Mouse (Mus musculus) adrenal gland, postnatal 14 days (tissue): ENCODE measurements around the gene Rab3c. TPM values are rescaled to one million over a fixed set of nuclear protein-coding genes. Genes with fewer than 3 reads are reported as not detected.

Source experiments
- DNase-seq: peaks from one replicate; pipeline ENCODE4 v3.0.0; 2021; ENCODE audit warnings: mixed read lengths
- total RNA-seq: library from RNA; stranded (reverse); gene quantifications from 2 replicates; pipeline ENCODE4 v1.2.3, GENCODE M21; 2021

Rab3c gene
- total RNA-seq, 1 experiment from 2014 or later, result 29.3 TPM

- no peak for DNase-seq
Observed at GRCm38 (mm10) chr13:110019774-110020173, 261.0 kb downstream of the Rab3c start.

DNA sequence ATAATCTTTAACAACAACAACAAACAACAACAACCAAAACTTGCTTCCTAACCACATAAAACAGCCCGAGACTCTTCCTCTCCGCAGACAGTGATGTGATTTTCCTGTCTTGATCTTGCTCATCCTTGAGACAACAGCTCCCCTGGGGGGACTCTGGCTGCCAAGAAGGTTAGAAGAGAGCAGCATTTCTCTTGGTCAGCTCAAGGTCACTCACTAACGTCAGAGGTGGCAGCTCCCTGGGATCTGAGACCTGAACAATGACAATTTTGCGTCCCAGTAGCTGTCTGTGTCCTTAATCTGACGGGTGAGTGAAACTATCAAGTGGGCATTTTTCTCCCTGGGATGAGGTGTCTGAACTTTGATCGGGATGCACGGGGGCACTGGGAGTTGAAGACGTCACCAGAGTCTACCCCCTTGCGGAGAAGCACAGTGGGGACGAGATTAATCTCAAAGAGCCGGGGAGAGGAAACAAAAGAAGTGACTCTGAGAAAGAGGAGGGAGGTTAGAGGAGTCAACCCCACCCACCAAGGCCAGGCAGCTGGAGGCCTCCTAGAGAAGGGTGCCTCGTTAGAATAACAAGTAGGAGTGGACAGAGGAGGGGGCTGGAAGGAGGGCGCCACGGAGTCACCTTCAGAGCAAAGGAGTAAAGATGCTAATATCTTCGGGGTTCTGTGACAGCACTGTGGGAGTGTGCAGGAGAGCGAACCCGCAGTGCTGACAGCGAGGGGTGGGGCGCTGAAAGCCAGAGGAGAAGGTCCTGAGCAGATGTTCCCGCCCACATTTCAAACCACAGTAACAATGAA, 261.7 kb downstream of the Rab3c start:
- peak; percentile 69 for DNase-seq

DNA sequence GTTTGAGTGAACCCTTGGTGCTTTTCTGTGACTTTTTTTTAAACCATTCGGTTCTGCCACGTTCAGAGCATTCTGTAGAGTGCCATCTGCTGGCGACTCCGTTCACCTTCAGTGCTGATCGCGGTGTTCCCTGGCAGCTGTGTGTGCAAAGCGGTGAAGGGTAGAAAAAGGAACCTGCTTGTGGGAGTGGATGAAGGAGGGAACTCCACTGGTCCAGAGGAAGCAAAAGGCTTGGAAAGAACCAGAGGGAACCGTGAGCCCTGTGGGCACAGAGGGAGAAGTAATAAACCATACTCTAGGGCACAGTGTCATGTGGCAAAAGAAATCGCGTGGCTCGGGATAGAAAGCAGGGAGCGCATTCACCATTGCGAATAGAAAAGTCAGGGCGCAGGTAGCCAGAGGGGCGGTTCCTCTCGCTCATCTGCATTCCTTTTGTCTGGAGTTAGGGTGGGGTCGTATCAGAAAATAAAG, 262.3 kb downstream of the Rab3c start:
- peak; percentile 89 for DNase-seq

- DNase-seq, result no peak
Observed at GRCm38 (mm10) chr13:110012029-110012428, 268.8 kb downstream of the Rab3c start.

DNA sequence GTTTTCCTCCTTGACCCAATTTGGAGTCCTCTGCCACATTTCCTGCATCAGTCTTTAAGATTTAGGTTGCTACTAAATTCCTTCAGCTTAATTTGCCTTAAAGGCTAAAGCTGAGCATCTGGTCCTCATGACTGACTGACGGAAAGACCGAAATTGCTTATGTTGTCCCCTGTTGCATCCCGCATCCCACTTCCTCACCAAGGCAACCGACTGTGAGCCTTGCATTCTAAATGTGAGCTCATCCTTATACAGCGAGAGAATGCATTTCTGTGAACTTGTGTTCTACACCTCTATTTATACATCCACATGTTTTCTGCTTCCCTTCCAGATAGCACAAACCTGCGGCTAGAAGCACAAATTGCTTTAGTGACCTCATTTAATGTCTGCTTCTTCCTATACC, 269.9 kb downstream of the Rab3c start:
- no peak for DNase-seq

DNA sequence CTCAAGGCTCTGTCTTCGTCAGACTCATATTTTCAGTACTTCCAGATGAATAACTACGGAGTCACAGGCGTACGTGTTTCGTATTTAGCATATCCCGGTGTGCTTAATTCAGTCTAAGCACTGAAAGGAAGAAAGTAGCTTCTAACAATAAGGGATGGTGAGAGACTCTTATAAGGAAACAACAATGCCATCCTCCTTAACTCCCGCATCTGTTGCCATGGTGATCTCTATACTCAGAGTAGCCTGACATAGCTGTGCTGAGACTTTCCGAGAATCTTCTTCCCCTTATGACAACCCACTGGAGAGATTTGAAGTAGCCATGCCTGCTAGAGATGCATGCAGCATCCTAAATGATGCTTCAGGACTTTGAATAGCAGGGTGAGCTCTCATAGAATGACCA, 272.3 kb downstream of the Rab3c start:
- no peak for DNase-seq

DNA sequence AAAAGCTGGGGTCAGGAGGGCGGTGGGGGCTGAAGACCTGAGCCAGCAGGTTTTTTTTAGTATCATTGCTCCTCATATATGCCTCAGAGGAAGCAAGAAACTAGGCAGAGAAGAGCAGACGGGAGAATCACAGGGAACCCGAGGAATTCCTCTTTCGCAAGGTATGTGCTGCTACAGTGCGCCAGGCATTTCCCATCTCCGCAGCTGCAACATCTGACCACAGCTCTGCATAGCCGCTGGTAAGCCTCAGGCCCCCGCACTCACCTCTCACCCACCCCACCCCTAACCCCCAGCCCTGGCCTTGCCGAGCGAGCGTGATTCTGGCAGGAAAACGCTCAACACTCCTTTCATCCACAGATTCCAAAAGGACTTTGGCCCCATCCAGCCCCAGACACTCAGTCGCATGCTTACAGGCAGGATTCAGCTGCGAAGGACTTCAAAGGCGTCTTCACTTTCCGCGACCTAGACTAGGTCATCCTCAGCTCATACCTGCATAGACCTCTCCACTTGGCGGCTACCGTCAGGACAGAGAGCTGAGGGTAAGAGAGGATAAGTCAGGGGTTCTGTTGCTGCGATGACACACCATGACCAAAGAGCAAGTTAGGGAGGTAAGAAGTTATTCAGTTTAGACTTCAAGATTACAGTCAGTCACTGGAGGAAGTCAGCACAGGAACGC, 274.6 kb downstream of the Rab3c start:
- DNase-seq, result no peak

Other genes with a start within 250 kb of the Rab3c start
- 0.23 and 0.26 TPM in 2 replicates for gene Gapt, start 76.2 kb upstream of the Rab3c start, total RNA-seq
- gene Plk2, start 114.0 kb upstream of the Rab3c start, total RNA-seq, result 30.9 and 37.3 TPM in 2 replicates